Mouse (Mus musculus) right cerebral cortex, postnatal 36 days (tissue): ENCODE measurements around the gene Sema3a.

Experiments used
- DNase-seq, 2 experiments: peaks; one replicate each; pipeline ENCODE4 v3.0.0; 2022; ENCODE audit warnings: low spot score in 2 of 2, mixed read lengths in 1 of 2

The Sema3a gene

DNA sequence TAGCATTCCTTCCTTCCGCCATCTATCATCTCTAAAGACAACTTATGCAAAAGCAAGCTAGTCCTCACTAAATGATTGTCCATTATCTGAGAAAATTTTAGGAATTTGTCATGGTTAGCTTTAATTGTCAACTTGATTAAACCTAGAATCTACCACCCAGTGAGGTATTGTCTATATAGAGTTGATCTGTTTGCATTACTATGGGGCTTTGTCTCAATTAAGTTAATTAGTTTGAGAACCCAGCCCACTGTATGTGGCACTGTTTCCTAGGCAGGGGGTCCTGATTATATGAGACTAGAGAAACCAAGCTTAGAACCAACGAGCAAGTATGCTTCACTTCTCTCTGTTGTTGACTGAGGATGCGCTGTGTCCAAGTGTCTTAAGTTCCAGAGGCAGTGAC, 194.9 kb downstream of the Sema3a start:
- no peak for DNase-seq

DNA sequence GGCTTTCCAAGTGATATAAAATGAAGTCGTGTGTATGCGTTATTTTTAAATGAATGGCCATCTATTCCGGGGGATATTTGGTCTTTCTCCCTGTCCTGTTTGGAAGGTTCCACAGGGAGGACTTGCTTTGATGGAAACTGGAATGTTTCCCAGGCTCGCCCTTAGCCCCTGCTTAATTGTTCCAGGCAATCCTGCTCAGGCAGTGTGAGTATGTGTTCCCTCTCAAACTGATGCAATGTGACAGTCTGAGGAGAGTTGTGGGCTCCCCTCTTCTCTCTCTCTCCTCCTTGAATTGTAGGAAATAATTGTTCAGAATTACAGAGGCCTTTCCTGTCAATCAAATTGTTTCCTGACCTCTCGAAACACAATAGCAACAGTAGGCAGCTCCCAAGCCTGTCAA, 202.1 kb downstream of the Sema3a start:
- DNase-seq = no peak

DNA sequence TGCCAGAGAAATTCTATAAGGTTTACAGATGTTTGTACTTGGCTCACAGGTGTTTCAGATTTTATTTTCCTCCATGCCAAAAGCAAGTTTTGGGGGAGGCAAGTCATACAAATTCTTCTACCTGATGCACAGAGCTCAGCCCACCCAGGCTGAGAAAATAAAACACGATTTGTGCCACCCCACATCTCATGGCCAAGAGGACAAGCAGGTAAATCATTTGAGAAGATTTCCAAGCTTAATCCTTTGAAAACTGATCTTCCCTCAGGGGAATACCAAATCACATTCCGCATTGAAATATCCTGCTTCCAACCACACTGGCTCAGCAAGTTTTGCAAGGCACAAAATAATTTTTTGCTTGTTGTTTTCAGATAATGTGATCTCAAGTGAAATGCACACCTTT, 206.2 kb downstream of the Sema3a start:
- DNase-seq = no peak

DNA sequence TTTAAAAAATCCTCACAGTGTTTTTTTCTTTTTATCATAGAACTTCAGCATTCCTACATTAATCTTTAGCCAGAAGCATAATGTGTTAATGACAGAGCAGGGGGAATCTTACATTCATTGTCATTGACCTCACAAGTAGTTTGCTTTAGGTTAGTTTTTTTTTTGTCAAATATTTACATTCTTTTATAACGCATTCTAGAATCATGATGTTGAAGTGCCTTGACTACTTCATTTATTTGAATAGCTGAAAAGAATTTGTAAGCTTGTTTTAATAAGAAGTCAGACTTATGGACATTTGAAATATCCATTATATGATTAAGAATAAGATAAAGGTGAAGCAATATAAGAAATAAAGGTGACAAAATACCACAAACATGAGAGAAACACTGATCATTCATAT, 212.5 kb downstream of the Sema3a start:
- no peak for DNase-seq

DNA sequence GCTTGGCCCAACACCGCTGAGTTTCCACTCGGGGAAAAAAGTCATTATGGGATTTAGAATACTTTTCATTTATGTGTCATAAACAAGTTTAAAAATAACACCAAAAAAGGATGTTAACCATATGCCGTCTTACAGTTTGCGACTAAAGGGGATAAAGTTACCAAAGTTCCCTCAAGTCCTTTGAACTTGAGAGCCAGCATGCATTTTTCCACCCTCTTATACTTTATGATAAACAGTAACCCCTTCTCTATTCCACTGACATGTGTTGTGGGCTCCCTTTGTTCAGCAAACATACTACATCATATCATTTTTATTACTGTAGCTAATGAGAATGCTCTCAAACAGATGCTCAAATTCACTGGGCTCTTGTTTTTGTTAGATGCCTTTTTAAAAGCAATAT, 221.9 kb downstream of the Sema3a start:
- no peak for DNase-seq

DNA sequence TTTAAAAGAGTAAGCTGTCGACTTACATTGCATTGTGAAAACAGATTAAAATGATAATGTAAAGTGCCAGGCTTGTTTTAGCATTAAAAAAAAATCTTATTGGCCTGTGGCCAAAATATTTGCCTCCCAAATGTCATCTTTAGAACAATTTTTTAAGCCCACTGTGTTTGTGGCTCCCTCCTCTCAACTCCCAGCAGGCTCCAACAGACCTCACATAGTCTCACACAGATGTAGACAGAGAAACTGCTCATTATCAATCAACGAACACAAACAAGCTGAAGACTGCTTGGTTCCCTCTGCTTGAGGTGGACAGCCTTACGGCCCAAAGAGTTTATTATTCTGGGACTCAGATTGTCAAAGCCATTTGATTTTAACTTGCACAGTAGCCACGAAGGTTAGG, 226.4 kb downstream of the Sema3a start:
- DNase-seq = no peak

DNA sequence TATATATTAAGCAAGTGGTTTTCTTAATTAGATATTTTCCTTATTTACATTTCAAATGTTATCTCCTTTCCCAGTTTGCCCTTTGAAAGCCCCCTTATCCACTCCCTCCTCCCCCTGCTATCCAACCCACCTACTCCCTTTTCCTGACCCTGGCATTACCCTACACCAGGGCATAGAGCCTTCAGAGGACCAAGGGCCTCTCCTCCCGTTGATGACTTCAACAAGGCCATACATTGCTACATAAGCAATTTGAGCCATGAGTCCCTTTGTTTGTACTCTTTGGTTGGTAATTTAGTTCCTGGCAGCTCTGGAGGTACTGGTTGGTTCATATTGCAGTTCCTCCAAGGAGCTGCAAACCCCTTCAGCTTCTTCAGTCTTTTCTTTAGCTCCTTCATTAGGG, 227.8 kb downstream of the Sema3a start:
- no peak for DNase-seq

DNA sequence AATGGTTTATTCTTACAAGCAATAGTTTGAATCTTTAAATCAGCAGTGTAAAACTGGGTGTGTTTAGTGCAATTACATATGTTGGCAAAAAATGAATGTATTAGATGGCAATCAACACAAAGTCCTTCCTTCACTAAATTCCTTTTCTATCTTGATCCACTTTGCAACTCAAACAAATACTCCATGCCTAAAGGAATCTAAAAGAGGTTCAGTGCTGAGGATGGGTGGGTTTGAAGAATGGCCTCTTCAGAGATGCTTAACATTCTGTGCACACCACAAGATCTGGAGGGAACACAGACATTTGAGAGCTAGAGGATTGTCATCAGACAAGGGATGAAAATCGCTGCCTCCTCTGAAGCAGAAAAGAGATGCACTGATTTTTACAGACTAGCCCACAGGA, 228.3 kb downstream of the Sema3a start:
- DNase-seq = no peak

DNA sequence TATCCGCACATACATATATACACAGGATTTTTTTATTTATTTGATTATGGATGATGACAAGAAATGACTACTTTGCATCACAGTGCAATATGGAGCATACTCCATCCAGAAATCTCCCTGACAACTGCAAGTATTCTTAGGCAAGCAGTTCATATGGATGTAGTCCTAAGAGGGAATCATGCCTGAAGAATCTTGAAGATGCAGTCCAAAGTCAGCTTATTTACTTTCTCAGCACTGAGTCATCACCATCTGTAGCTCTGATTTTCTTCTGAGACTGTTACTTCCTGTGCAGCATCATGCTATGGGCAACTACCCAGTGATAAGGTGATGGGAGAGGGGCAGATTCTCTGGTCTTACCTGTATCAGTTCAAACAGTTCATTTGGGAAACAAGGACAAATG, 229.7 kb downstream of the Sema3a start:
- DNase-seq = no peak

DNA sequence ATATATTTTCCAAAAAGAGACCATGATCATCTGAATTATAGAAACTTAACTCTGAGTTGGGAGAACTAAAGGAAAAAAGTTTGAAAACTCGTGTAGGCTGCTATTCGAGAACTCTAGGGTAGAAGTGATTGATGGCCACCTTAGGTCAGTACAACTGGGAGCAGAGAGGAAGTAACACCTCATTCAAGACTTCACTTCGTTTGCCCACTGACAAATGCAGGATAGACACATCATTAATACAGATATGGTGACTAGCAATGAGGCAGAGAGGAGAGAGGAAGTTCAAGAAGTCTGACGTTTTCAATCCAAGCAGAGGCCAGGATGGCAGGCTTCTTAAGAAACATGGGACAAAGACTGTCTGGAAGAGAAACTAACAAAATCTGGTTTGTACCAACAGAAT, 233.6 kb downstream of the Sema3a start:
- DNase-seq = no peak

DNA sequence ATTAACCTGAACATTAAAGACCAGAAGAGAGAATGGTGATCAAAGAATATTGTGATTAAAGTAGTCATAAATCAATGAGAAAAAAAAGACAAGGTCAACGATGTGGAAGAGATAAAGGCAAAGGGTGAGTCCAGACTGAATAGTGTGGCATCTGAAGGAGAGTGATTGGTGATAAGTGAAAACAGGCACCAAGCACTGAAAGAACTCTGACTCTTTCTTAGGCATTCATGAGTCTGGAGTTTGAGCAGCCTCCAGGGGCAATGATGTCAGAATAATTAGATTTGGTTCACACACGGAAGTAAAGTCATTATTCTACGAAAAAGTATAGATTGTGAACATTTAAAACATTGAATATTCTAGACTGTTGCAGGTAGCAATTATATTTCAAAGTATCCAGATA, 235.5 kb downstream of the Sema3a start:
- DNase-seq = no peak

DNA sequence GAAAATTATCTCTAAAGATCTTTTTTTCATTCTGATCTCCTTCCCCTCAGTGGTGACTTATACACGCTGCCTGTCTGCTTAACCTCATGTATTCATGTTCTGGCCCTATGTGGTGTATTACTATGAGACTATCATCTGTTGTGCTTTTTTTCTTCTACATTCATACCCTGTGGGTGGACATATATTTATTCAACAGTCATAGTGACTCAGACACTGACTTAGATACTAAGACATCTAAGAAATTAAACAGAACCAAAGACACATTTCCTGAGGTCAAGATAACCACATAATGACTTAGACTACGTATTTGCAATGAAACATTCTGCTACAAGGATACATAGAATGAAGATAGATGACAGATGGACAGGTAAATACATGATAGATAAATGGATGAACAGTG, 239.9 kb downstream of the Sema3a start:
- no peak for DNase-seq

DNA sequence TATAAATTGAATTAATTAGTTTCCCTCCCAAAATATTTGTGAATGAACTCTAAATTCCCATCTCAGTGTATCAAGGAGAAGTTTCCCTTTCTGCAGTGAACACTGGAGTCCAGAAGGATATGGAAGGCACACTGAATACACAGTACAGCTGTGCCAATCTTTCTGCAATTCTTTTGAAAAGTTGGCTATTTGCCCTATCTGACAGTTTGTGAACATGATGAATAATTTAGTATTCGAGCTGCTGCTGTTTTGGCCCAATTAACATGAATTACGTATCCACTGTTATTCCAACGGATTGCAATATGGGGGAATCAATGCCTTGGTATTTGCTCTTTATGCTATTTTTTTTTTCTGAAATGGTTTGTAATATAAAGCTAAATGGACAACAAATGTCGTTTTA, 254.0 kb downstream of the Sema3a start:
- DNase-seq = no peak

DNA sequence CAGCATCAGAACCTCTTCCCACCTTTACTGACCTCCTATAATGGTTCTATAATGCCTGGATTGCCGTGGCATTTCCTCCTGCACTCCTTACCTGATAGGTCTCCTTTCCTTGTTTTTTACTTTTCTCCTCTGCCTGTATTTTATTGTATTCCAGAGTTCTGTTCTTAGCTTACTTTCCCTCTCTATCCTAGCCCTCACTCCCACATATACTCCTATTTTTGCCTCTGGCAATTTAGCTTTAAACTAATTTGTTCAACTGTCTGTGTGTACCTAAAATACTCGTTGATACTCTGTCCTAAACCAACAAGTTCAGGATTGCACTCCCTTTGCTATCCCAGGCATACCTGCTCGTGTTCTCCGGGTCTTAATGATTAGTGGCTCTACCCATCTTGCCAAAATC, 258.8 kb downstream of the Sema3a start:
- DNase-seq = no peak

DNA sequence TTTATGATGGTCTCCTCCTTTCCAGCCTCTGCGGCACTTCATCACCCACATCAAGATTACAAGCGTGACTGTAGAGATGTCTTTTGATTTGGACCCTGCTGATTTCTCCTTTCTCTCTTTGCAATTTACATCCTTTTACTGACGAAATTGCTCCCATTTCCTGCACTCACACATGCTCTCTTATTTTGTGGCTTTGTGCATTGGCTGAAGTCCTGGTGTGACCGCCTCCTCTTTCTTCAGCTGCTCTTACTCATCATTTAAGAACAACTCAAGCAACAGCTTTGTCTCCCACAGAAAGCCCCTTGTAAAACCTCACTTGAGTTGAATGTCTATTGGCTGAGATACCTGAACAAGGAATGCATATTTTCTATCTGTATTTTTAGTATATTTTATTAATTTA, 259.5 kb downstream of the Sema3a start:
- peak; percentile 14 to 61 for DNase-seq

DNA sequence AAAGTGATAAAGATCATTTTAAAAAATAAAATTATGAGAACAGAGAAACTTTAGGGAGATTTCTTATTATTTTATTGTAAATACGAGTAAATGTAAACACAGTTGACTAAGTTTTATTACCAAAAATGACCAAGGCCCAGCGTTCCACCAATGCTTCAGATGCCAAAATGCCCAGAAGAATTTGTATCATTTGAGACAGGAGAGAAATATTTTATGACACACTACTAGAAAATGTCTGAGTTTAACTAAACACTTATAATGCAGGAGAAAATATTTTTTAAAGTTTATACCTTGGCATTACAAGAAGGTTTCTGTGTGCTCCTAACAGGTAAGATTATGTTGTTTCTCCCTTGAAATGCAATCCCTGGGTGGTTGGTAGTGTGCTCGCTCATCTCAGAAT, 261.4 kb downstream of the Sema3a start:
- no peak for DNase-seq

DNA sequence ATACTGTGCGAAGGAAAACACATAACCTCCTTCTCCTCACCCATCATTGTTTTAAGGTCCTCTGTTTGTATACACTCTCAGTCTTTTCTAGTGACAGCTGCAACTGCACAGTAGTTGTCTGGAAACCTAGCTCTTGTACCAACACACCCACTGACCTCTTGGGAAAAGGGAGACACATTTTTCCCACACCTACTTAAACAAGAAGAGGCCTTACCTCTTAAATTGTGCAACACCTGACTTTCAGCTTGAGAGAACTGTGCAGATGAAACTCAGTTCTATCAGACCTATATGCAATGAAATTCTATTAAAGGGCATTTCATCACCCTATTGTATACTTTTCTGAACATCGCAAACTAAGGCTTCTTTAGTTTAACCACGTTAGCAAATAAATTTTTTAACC, 262.5 kb downstream of the Sema3a start:
- DNase-seq = no peak

DNA sequence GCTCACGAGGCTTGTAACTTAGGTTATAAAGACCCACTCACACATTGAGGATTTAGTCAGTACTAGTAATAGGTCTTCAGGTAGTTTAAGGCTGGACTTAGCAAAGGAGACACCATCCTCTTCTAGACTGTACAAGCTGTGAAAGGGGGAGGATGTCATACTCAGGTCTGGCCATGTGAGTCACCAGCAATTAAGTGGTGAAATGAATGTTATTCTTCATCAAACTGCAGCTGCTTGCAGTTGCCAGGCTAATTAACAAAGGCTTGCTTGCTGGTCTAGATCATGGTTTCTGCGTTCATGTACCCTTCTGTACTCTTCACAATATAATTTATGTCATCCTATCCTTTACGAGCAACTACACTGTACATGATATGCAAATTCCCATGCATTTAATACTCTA, 264.8 kb downstream of the Sema3a start:
- DNase-seq = no peak

DNA sequence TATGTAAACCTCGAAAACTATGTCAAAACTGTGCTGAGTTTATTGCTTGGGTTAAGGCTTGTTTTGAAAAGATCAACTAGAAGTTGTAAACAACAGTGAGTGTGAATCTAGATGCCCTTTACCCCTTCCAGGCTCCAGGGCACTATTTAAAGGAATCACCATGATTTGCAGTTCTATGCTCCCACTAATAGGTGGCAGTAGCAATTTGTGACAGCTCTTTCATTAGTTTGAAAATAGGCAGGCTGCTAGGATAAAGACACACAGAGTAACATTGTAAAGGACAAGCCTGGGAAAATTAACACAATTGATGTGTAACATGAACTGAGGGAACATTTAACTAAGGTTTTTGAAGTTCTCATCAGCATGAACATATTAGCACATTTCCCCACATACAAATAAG, 280.2 kb downstream of the Sema3a start:
- DNase-seq = no peak

DNA sequence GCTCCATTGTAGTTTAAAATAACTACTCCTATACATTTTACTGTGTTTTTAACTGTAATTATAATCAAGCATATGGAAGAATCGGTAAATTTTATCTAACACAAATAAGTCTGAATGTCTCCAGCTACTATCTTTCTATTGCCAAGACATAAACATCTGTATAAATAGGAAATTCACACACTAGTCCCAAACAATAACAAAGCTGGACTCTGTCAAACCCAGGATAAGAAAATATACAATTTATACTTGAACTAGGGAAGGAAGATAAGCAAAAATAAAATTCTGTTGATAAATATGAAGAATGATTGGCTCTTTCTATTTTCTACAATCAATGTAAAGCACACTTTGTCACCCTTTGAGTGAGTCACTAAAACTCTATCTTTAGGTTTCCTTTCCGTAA, 280.9 kb downstream of the Sema3a start:
- no peak for DNase-seq

DNA sequence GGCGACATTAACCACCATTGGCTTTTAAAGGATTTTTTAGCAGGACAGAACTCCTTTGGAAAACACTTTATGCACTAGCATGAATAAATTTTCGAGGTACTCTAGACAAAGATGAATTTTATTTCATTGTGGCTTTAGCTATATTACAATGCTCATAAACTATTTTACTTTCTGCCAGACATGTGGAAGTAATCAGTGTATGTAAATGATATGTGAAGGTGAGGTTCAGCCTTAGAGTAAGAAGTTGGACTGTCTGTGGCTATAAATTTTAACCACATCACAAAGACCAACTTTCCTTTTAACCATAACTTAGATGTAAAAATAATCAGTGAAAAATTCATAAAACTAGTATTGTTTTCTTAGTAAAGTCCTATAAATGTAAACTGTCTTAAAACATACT, 286.7 kb downstream of the Sema3a start:
- DNase-seq = no peak

DNA sequence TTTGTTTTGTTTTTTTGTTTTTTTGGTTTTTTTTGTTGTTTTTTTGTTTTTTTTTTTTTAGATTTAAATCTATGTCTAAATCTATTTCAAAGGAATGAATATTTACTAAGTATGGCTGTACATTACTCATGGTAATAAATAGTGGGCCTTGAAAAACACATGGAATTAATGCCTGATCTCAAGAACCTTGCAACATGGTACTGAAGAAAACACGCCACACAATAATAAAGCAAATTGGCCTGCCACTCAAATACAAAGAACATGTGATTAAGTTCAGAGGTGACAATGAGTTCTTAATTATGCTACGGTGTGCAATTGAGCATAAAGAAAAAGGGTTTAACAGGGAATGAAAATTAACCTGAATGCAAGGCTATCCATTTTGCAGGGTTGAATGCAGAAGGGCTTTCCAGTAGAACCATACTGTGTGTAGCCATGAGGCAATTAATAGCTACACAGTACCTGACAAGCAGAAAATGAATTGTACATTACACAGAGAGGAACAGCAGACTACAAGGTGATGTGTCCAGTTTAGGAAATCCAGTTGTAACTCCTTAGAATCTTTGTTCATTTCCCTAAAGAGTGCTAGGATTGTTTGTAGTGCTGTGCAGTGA, 288.8 kb downstream of the Sema3a start:
- DNase-seq = no peak

DNA sequence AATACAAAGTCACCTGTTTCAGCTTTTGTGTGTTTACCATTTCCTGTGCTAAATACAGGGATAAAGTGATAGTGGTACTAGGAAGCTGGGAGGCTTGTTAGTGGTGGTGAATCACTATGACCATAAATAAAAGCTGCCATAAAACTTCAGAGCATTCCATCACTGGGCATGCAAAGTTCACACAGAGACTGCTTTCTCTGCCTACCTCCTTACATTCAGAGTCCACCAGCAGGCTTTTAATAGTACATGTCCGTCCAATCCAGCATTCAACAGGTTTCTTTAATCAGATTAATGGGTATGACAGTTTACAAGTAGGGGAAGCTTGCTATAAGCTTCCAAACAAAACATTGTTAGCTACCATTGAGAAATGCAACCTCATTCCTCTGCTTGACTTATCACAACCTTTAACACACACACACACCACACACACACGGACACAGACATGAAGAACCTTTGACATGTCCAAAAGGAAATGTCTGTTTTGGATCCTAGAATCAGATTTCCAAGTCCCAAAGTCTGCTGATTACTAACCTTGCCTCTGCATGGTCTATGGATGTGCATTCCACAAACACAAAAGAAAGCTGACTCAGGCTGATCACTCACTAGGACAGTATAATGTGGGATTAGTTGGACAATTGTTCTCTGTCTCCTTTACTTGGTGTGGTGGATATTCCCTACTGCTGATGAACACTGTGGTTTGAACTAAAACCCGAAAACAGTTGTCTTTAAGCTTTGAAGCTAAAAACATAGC, 291.9 kb downstream of the Sema3a start:
- no peak for DNase-seq
